Mouse (Mus musculus) cortical plate, adult 2 months (tissue): Measurements from ENCODE around the gene Imp4. TPM values are rescaled to one million over a fixed set of nuclear protein-coding genes. Genes with fewer than 3 reads are reported as not detected.

ENCODE experiments used
- H3K27ac ChIP-seq: fragments of 200-500 bp; 2 replicates; pipeline ENCODE4 v1.5.1; 2012; ENCODE audit warnings: low read length, control low read depth, inconsistent platforms; ENCODE audit not compliant: insufficient read depth
- H3K4me1 ChIP-seq: fragments of 200-500 bp; 2 replicates; pipeline ENCODE4 v1.6.1; 2011; ENCODE audit warnings: low read length; ENCODE audit not compliant: control insufficient read depth, insufficient read depth
- H3K4me3 ChIP-seq: fragments of 200-500 bp; 2 replicates; pipeline ENCODE4 v1.5.1; 2011; ENCODE audit warnings: mild to moderate bottlenecking, low read length, control low read depth; ENCODE audit not compliant: insufficient read depth
- CTCF ChIP-seq: fragments of 200-500 bp; IDR thresholded peaks from 2 replicates; pipeline ENCODE4 v1.5.1; 2011; ENCODE audit warnings: mild to moderate bottlenecking, control low read depth, low read length; ENCODE audit not compliant: insufficient read depth; ENCODE audit errors: extremely low read depth
- POLR2A ChIP-seq: fragments of 200-500 bp; IDR thresholded peaks from 2 replicates; pipeline ENCODE4 v1.6.1; 2011; ENCODE audit warnings: mild to moderate bottlenecking, low read length, control low read depth; ENCODE audit not compliant: insufficient read depth; ENCODE audit errors: extremely low read depth
- polyA plus RNA-seq: library from polyadenylated mRNA; depleted of rRNA; stranded (reverse); fragments of >200 nt; gene quantifications from 2 replicates; pipeline ENCODE4 v1.2.3, GENCODE M21; 2012

Imp4 gene
- polyA plus RNA-seq, 1 experiment: 24.1 TPM

DNA sequence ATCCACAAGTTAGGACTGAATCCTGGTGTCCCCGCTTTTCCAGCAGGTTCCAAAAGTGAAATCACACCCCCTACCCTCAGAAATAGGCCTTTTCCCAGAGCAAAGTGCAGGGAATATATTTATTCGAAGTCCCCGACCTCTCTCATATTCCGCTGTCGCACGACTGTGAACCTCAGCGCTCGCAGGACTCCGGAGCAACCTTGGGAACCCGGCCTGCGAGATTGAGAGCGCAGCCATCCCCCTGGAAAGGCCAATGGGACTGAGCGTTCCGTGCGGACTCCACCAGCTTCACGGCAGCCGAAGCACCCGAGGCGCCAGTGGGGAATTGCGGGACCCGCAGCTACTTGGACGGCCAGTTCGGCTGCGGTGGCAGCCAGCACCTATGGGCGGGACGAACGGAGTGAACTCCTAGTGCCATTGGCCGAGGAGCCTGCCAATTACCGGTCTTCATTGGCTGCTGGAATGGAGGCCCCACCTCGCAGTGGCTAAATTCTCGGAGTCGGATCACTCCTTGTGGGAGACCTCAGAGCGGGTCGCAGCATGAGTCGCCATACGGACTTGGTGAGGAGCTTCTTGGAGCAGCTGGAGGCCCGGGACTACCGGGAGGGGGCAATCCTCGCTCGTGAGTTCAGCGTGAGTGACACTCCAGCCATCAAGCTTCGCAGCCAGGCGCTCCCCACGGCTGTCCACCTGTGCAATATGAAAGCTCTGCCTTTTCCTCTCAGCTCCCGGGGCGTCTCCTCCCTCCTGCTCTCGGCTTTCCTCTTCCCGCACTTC, 19.8 kb downstream of the Imp4 start, which contains the start of gene Ptpn18:
Ptpn18 (plus strand) TSS at position 479 of the 777 bp plus-strand sequence.
- TF ChIP-seq CTCF (no peak), POLR2A (no peak)
- Histone ChIP-seq H3K27ac (no peak within 1 kb of the TSS), H3K4me3 (peak within 1 kb of the TSS; percentile 72), H3K4me1 (peaks cover 2% of the 10 kb centered on the region; the same call in 1 of the 2 replicates)

GRCm38 (mm10) chr1:34460061-34460441, 20.4 kb downstream of the Imp4 start:
- peaks cover 2% of the 10 kb centered on the region; the same call in 1 of the 2 replicates for H3K4me1 ChIP-seq
- TF ChIP-seq POLR2A (no peak), CTCF (no peak)
- peak overlapping the region; percentile 72 for H3K4me3 ChIP-seq
- no peak overlapping the region for H3K27ac ChIP-seq

DNA sequence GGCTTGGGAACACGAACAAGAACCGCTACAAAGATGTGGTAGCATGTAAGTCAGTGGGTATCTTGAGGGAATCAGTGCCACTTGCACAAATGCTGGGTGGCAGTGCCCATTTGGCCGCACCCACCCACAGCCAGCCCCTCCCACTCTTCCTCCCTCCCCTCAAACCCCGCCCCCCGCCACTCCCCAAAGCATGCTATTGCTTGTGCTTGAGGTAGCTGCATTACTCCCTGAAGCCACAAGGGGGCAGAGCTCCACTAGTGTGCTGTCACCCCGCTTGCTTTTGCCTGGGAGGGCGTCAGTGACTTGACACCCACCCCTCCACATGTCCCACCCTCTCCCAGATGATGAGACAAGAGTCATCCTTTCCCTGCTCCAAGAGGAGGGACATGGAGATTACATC, 23.1 kb downstream of the Imp4 start:
- TF ChIP-seq POLR2A (no peak), CTCF (peak; percentile 75)

GRCm38 (mm10) chr1:34464310-34464817, 24.7 kb downstream of the Imp4 start:
- TF ChIP-seq POLR2A: no peak
- TF ChIP-seq CTCF: no peak
- no peak overlapping the region for H3K27ac ChIP-seq
- H3K4me3 ChIP-seq: no peak overlapping the region
- H3K4me1 ChIP-seq: peaks cover 2% of the 10 kb centered on the region; the same call in 1 of the 2 replicates

More for the DNA sequence above, 23.1 kb downstream of the Imp4 start:
- peaks cover 2% of the 10 kb centered on the region; the same call in 1 of the 2 replicates for H3K4me1 ChIP-seq
- H3K4me3 ChIP-seq: no peak overlapping the region
- H3K27ac ChIP-seq: no peak overlapping the region

GRCm38 (mm10) chr1:34465445-34465844, 25.8 kb downstream of the Imp4 start:
- no peaks in the 10 kb centered on the region for H3K4me1 ChIP-seq
- H3K27ac ChIP-seq: no peak overlapping the region
- H3K4me3 ChIP-seq: no peak overlapping the region
- TF ChIP-seq CTCF (no peak), POLR2A (no peak)

DNA sequence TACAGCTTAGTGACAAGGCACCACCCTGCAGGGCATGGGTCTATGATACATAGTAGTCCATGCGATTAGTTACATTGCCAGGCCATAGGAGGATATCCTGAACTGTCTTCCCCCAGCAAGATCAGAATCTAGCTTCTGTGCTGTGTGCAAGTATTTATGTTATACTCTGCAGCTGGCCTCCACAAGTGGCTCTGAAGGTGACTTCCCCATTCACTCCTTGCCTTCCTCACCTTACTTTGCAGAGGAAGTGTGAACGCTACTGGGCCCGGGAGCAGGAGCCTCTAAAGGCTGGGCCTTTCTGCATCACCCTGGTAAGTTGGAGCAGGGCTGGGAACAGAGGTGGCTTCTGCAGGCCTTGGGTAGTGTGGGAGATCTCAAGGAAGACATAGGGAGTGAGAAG, 28.4 kb downstream of the Imp4 start:
- no peak overlapping the region for H3K4me3 ChIP-seq

DNA sequence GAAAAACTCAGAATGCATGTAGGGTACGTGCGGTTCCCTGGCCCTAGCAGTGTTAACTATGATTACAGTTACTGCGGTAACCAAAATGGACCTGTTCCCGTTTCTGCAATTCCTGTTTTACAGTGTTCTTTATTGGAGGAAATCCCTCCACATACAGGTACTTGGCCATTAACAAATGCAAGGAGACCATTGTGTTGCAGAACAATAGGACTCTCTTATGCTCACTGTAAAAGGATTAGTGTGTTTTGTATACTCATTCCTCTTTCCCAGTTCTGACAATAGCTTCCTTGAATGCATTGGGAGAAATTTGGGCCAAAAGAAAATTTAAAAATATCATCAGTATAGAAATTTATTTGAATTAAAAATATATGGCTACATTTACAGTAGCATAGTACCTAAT, 28.8 kb downstream of the Imp4 start:
- no peaks in the 10 kb centered on the region for H3K4me1 ChIP-seq
- no peak for TF ChIP-seq CTCF
- no peak overlapping the region for H3K27ac ChIP-seq
- no peak overlapping the region for H3K4me3 ChIP-seq

More for the DNA sequence above, 28.4 kb downstream of the Imp4 start:
- no peaks in the 10 kb centered on the region for H3K4me1 ChIP-seq
- no peak overlapping the region for H3K27ac ChIP-seq
- no peak for TF ChIP-seq POLR2A
- TF ChIP-seq CTCF: no peak

DNA sequence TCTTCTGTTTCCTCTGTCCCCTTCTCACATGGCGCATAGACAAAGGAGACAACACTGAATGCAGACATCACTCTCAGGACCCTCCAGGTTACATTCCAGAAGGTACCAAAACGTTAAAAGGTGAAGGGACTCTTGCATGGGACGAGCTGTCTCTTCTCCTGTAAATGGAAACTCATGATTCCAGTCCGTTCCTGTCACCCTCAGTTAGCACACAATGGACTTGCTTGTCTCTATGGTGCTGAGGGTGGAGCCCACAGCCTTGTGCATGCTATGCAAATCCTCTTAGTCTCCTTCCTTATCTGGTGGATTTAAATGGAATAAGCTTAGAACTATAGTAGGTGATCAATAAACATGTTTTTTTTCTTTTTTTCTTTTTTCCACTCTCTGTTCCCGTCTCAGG, 30.1 kb downstream of the Imp4 start:
- TF ChIP-seq CTCF: no peak
- no peak for TF ChIP-seq POLR2A
- no peak overlapping the region for H3K27ac ChIP-seq
- H3K4me1 ChIP-seq: no peaks in the 10 kb centered on the region
- no peak overlapping the region for H3K4me3 ChIP-seq

DNA sequence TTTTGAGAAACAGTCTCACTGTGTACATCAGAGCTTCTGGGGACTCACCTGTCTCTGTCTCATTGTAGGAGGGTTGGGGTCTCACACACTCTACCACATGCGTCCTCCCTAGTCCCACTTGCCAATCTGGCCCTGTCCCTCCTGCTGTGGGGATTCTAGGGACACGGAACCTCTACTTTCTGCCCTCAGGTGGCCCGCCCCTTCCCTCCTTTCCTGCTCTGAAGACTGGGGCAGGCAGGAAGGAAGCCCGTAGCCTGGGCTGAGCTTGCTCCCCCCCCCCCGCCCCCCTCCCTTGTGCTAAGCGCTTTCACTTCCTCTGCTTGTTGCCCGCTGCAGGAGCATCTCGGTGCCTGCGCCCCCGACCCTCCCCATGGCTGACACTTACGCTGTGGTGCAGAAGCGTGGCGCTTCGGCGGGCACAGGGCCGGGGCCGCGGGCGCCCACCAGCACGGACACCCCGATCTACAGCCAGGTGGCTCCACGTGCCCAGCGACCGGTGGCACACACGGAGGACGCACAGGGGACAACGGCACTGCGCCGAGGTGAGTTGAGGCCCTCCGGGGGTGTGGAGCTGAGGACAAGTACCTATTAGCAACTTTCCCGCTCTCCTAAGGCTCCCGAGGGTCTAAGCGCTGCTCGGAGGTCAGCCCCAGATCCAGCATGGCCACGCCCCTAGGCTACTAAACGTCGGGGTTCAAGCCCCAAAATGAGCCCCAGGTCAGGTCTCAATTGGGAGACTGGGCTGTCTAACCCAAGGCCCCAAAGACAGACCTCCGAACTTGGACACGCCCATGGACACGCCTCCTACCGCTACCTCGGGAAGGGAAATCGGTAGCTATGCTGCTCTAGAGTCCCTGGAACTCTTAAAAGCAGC, 33.0 kb downstream of the Imp4 start:
- Histone ChIP-seq H3K27ac (no peak overlapping the region), H3K4me1 (no peaks in the 10 kb centered on the region), H3K4me3 (peak overlapping the region; percentile 34)
- no peak for TF ChIP-seq CTCF
